Mouse (Mus musculus) liver, adult 2 months (tissue): ENCODE measurements around the gene Tbk1. TPM values are rescaled to one million over a fixed set of nuclear protein-coding genes. Genes with fewer than 3 reads are reported as not detected.

ENCODE experiments used
- DNase-seq: peaks from one replicate; pipeline ENCODE4 v3.0.0-alpha.2; 2011; ENCODE audit warnings: low read depth, low spot score; ENCODE audit errors: extremely low read depth
- H3K27ac ChIP-seq: fragments of 200-500 bp; replicated peaks from 2 replicates; pipeline ENCODE4 v1.5.1; 2012; ENCODE audit warnings: low read depth, mild to moderate bottlenecking, control low read depth, inconsistent platforms, low read length; ENCODE audit not compliant: insufficient read depth
- H3K27me3 ChIP-seq: fragments of 200-500 bp; 2 replicates; pipeline ENCODE4 v1.6.1; 2012; ENCODE audit warnings: mild to moderate bottlenecking, moderate library complexity, low read length, inconsistent platforms; ENCODE audit not compliant: control insufficient read depth, insufficient read depth
- H3K36me3 ChIP-seq: fragments of 200-500 bp; 2 replicates; pipeline ENCODE4 v1.6.1; 2012; ENCODE audit warnings: low read length, inconsistent platforms; ENCODE audit not compliant: control insufficient read depth, insufficient read depth
- H3K4me1 ChIP-seq: fragments of 200-500 bp; 2 replicates; pipeline ENCODE4 v1.6.1; 2011; ENCODE audit warnings: low read length; ENCODE audit not compliant: control insufficient read depth, insufficient read depth
- H3K4me3 ChIP-seq: fragments of 200-500 bp; 2 replicates; pipeline ENCODE4 v1.5.1; 2011; ENCODE audit warnings: low read depth, mild to moderate bottlenecking, control low read depth, low read length, moderate library complexity; ENCODE audit not compliant: insufficient read depth
- H3K79me2 ChIP-seq: fragments of 200-500 bp; 2 replicates; pipeline ENCODE4 v1.6.1; 2012; ENCODE audit warnings: inconsistent platforms, mild to moderate bottlenecking, low read length, moderate library complexity; ENCODE audit not compliant: control insufficient read depth, insufficient read depth
- H3K9ac ChIP-seq: fragments of 200-500 bp; 2 replicates; pipeline ENCODE4 v1.6.1; 2012; ENCODE audit warnings: low read depth, mild to moderate bottlenecking, control low read depth, inconsistent platforms, low read length
- CTCF ChIP-seq: fragments of 200-500 bp; IDR thresholded peaks from 2 replicates; pipeline ENCODE4 v1.5.1; 2011; ENCODE audit warnings: low read depth, low read length, control low read depth
- POLR2A ChIP-seq: fragments of 200-500 bp; IDR thresholded peaks from 2 replicates; pipeline ENCODE4 v1.6.1; 2011; ENCODE audit warnings: low read length, control low read depth; ENCODE audit not compliant: insufficient read depth; ENCODE audit errors: extremely low read depth
- WGBS: fragments of 180-500 bp; shearing (Covaris S2); methylation state at CpG from one replicate; pipeline ENCODE4 v1.1.7; 2018; 5-methylcytosine and 5-hydroxymethylcytosine counted together
- polyA plus RNA-seq: library from polyadenylated mRNA; depleted of rRNA; stranded (reverse); fragments of >200 nt; gene quantifications from 2 replicates; pipeline ENCODE4 v1.2.3, GENCODE M21; 2012; rRNA removed
- total RNA-seq: library from RNA; depleted of rRNA; stranded (reverse); fragments of >200 nt; gene quantifications from 2 replicates; pipeline ENCODE4 v1.2.3, GENCODE M21; 2014; rRNA removed

The Tbk1 gene
- 24.7 and 25.3 TPM in 2 replicates for total RNA-seq
- polyA plus RNA-seq = 7.1 and 8.2 TPM in 2 replicates

DNA sequence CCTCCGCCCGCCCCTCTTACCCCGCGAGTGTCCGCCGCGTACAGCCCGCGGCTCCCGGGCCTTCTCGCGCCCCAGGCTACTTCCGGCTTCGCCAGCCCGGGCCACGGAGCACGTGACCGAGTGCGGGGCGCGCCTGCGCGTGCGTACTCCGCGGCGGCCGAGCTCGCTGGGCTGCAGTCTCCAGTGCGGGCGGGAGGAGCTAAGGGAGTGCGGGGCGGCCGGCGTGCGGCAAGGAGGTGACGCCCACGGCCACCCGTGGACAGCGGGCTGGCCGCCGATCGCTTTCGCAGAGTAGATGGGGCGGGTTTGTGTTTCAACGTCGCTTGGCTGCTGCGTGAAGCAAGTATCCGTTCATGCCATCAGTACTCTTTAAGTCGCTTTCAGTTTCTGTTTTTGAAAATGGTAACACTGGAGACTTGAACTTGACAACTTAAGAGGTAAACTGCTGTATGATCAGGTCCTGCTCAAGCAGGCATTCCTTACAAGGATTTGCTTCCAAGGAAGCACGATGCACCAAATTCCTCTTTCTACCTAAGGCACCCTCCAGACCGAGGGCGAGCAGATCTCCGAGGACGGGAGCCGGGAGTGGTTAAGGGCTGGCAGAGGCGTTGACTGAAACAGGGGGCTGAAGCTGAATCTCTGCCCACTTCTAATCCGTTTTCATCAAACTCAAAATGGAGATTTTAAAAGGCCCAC lies at the start of gene Tbk1:
TSS of gene Tbk1 (minus strand) at position 113 of the 696 bp plus-strand sequence.
- Histone ChIP-seq H3K4me1 (peaks cover 3% of the 10 kb centered on the region), H3K9ac (peak within 1 kb of the TSS; percentile 93), H3K27me3 (no peaks in the 10 kb centered on the region), H3K36me3 (peaks cover 21% of the 10 kb centered on the region), H3K27ac (peak within 1 kb of the TSS; percentile 90), H3K4me3 (peak within 1 kb of the TSS; percentile 95), H3K79me2 (peaks cover 28% of the 10 kb centered on the region)
- under 1% methylated on average over 55 of the region's 58 CpGs for WGBS
- TF ChIP-seq CTCF = no peak
- peak; percentile 60; the same call in 1 of the 2 replicates for TF ChIP-seq POLR2A
- peak; percentile 75 for DNase-seq

DNA sequence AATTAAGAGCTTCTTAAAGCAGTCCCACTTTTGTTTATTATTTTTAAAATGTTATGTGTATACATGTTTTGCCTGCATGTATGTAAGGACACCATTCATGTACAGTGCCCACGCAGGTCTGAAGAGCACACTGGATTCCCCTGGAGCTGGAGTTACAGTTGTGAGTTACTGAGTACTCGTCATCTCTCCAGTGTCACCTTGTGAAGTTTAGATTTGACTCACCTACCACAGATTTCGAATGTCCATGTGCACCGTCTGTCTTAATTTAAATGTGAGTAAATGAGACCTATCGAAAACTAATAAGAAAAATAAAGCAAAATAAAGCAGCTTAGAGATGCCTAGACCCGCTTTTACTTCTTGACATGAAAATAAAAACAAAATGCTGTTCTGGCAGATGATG lies 49.7 kb upstream of the Tbk1 start:
- Histone ChIP-seq H3K27me3 (peaks cover 4% of the 10 kb centered on the region; the same call in 1 of the 2 replicates), H3K4me1 (peaks cover 3% of the 10 kb centered on the region; the same call in 1 of the 2 replicates), H3K4me3 (no peak overlapping the region), H3K9ac (no peak overlapping the region), H3K79me2 (no peaks in the 10 kb centered on the region), H3K27ac (no peak overlapping the region), H3K36me3 (no peaks in the 10 kb centered on the region)
- WGBS = 88% methylated on average over 6 of the region's 6 CpGs
- TF ChIP-seq POLR2A (no peak), CTCF (no peak)
- no peak for DNase-seq

DNA sequence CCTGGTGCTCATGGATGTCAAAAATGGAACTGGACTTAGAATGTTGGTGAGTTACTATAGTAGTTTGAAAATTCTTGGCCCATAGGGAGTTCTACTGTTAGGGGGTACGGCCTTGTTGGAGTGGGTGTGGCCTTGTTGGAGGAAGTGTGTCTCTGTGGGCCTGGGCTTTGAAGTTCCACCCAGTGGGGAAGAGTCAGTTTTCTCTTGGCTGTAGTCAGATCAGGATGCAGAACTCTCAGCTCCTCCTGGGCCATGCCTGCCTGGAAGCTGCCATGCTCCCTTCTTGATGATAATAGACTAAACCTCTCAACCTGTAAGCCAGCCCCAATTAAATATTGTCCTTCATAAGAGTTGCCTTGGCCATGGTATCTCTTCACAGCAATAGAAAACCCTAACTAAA lies 47.6 kb upstream of the Tbk1 start:
- no peak overlapping the region for H3K9ac ChIP-seq
- H3K79me2 ChIP-seq = no peaks in the 10 kb centered on the region
- H3K4me1 ChIP-seq = no peaks in the 10 kb centered on the region
- TF ChIP-seq CTCF (no peak), POLR2A (no peak)
- H3K27me3 ChIP-seq = no peaks in the 10 kb centered on the region
- DNase-seq = no peak
- WGBS = 79% methylated on average over 1 of the region's 1 CpGs
- no peak overlapping the region for H3K27ac ChIP-seq
- no peak overlapping the region for H3K4me3 ChIP-seq
- H3K36me3 ChIP-seq = no peaks in the 10 kb centered on the region

DNA sequence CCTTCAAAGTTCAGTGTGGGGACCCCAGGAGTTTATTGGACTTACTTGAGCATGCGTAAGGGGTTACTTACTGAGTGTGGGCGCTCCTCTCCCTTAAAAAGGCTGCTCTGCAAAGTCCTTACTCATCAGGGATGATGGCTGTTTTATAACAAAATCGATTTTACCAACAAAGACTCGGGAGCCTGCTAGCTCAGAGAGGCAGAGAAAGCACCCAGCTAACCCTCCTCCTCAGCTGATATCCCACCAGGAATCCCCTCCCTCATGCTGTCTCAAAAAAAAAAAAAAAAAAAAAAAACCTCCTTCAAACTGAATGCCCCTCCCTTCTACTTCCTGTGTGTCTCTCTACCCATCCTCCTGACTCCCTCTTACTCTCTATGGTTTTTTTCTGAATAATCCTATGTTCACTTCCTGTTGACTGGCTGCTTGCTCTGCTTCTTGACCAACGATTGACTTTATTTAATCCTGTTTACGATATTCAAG lies 42.0 kb upstream of the Tbk1 start:
- no peak for TF ChIP-seq POLR2A
- H3K9ac ChIP-seq = no peak overlapping the region
- peaks cover 8% of the 10 kb centered on the region; the same call in 1 of the 2 replicates for H3K79me2 ChIP-seq
- H3K27me3 ChIP-seq = no peaks in the 10 kb centered on the region
- DNase-seq = no peak
- no peak overlapping the region for H3K4me3 ChIP-seq
- no peaks in the 10 kb centered on the region for H3K36me3 ChIP-seq
- no peak overlapping the region for H3K27ac ChIP-seq
- 88% methylated on average over 6 of the region's 6 CpGs for WGBS
- peaks cover 12% of the 10 kb centered on the region for H3K4me1 ChIP-seq

DNA sequence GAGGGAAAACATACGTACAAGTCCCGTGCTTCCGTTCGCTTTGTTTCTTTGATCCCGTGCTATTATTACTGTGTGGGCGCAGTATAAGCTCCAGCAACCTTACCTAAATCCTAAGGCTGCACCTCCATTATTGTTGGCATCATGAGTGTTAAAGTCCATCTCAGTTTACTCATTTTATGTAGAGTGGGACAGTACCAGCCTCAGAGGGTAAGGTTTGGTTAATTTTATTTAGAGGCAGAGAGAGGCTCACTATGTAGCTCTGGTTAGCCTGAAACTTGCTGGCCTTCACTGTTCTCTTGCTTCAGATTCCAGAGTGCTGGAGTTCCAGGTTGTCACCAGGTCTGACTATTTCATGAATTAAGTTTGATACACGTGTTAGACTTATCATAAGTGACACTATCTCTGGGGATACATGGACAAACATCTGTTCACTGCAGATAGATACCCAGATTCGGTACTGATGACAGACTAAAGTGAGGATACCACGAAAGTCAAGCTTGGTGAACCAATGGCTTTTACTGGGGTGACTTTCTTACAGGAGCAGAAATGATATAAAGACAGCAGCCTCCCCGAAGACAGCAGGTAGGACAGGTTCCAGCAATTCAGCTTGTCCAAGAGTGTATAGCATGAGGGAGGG lies 40.7 kb upstream of the Tbk1 start:
- 81% methylated on average over 10 of the region's 10 CpGs for WGBS
- Histone ChIP-seq H3K79me2 (peaks cover 9% of the 10 kb centered on the region; the same call in 1 of the 2 replicates), H3K4me1 (peaks cover 19% of the 10 kb centered on the region), H3K9ac (no peak overlapping the region), H3K36me3 (no peaks in the 10 kb centered on the region), H3K27ac (peak overlapping the region; percentile 90; the same call in 1 of the 2 replicates), H3K27me3 (no peaks in the 10 kb centered on the region), H3K4me3 (peak overlapping the region; percentile 43)
- TF ChIP-seq CTCF (no peak), POLR2A (no peak)
- no peak for DNase-seq

DNA sequence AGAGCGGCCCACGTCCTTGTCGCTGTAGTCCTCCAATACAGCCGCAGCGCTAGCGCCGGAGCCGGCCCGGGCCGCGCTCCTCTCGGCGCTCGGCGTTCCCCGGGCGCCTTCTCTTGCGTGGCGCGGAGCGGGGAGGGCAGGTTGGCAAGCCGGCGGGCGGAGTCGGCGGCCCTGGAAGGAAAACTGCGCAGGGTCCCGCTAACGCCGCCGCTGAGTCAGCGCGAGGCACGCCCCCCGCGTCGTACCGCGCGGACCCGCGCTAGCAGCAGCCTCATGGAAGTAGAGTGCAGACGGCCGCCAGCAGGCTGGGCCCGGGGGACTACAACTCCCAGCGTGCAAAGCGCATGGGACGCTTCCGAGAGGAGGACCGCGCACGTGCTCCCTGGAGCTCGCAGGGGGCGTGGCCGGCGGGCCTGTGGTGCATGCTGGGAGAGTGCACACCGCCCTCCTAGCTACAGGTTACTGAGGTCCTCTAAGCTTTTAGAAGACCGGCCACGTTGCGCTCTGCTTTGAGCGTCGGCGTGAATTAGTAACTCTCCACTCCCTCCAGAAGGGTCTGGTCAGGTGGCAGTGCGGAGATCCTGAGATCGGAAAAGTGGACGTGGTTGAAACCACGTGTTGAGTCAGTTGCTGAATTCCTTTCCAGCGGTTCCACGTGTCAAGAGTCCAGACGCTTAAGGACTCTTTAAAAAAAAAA lies 39.7 kb upstream of the Tbk1 start, which contains the start of gene Xpot:
TSS of gene Xpot (minus strand) at position 147 of the 697 bp plus-strand sequence.
- Histone ChIP-seq H3K9ac (peak within 1 kb of the TSS; percentile 96), H3K27ac (peak within 1 kb of the TSS; percentile 99), H3K4me1 (peaks cover 22% of the 10 kb centered on the region), H3K4me3 (peak within 1 kb of the TSS; percentile 94), H3K27me3 (no peaks in the 10 kb centered on the region), H3K36me3 (peaks cover 8% of the 10 kb centered on the region), H3K79me2 (peaks cover 9% of the 10 kb centered on the region; the same call in 1 of the 2 replicates)
- DNase-seq = peak; percentile 92
- under 1% methylated on average over 70 of the region's 70 CpGs for WGBS
- TF ChIP-seq CTCF (no peak), POLR2A (peak; percentile 44; the same call in 1 of the 2 replicates)
